Mouse (Mus musculus): ENCODE results near the gene Gm3415.
"Not testable (repeated sequence)": the region's sequence is repeated elsewhere in the genome, so short reads cannot be mapped to it uniquely, and the experiment has no call there.

Gene Gm3415

GRCm38 (mm10) chr5:146555836-146556235 is at the start of gene Gm3415:
Gene Gm3415 (plus strand): TSS chr5:146556136.
- DNase-seq, result not testable (repeated sequence)

- not testable (repeated sequence) for DNase-seq
Measured at GRCm38 (mm10) chr5:146513823-146514222, 42.1 kb upstream of the Gm3415 start, which contains the start of gene Gm3402. Gene Gm3402 (plus strand): TSS chr5:146514123.

GRCm38 (mm10) chr5:146525501-146525900 is 30.4 kb upstream of the Gm3415 start, which contains the start of gene Gm3404:
Gene Gm3404 (plus strand): TSS chr5:146525801.
- DNase-seq, result not testable (repeated sequence)

GRCm38 (mm10) chr5:146537347-146537746 is 18.6 kb upstream of the Gm3415 start, which contains the start of gene Gm3409:
Gene Gm3409 (plus strand): TSS chr5:146537647.
- DNase-seq, result not testable (repeated sequence)

- no peak for DNase-seq
Measured at GRCm38 (mm10) chr5:146564259-146564658, 8.3 kb downstream of the Gm3415 start.

- peak; percentile 43 to 52 for DNase-seq
Measured at GRCm38 (mm10) chr5:146567054-146567453, 11.1 kb downstream of the Gm3415 start.

- not testable (repeated sequence) for DNase-seq
Measured at GRCm38 (mm10) chr5:146570179-146570578, 14.2 kb downstream of the Gm3415 start.

- DNase-seq, result peak; percentile 73 to 82
Measured at GRCm38 (mm10) chr5:146571830-146572734, 16.1 kb downstream of the Gm3415 start.

GRCm38 (mm10) chr5:146572735-146573042 is 16.8 kb downstream of the Gm3415 start:
- not testable (repeated sequence) for DNase-seq

GRCm38 (mm10) chr5:146576668-146577067 is 20.7 kb downstream of the Gm3415 start:
- DNase-seq, result no peak

GRCm38 (mm10) chr5:146584156-146584477 is 28.2 kb downstream of the Gm3415 start:
- DNase-seq, result no peak

GRCm38 (mm10) chr5:146584478-146585306 is 28.8 kb downstream of the Gm3415 start, which contains the start of gene Gpr12:
Gene Gpr12 (minus strand): TSS chr5:146585239.
- DNase-seq, result peak; percentile 40 to 50

- no peak for DNase-seq
Measured at GRCm38 (mm10) chr5:146585307-146585651, 29.3 kb downstream of the Gm3415 start.

GRCm38 (mm10) chr5:146586357-146587070 is 30.6 kb downstream of the Gm3415 start:
- no peak for DNase-seq

GRCm38 (mm10) chr5:146590987-146591386 is 35.1 kb downstream of the Gm3415 start:
- DNase-seq, result peak; percentile 27 to 40

GRCm38 (mm10) chr5:146591636-146592035 is 35.7 kb downstream of the Gm3415 start:
- no peak for DNase-seq

- no peak for DNase-seq
Measured at GRCm38 (mm10) chr5:146592580-146592979, 36.6 kb downstream of the Gm3415 start.

GRCm38 (mm10) chr5:146596612-146597502 is 40.9 kb downstream of the Gm3415 start:
- no peak for DNase-seq

GRCm38 (mm10) chr5:146597503-146597874 is 41.6 kb downstream of the Gm3415 start:
- DNase-seq, result no peak

GRCm38 (mm10) chr5:146598215-146599119 is 42.5 kb downstream of the Gm3415 start:
- DNase-seq, result no peak

- DNase-seq, result not testable (repeated sequence)
Measured at GRCm38 (mm10) chr5:146599216-146599615, 43.3 kb downstream of the Gm3415 start.

Data from cerebellum, postnatal 10 days (tissue).